Mouse (Mus musculus) ovary, adult 18-20 months (tissue): Measurements from ENCODE around the gene Exosc5.
A peak's percentile ranks its signal among the peaks of the same experiment; 100 is the strongest.

Experiments
- DNase-seq: peaks from one replicate; pipeline ENCODE4 v3.0.0; 2022; ENCODE audit warnings: low spot score, mixed read lengths

The Exosc5 gene

DNA sequence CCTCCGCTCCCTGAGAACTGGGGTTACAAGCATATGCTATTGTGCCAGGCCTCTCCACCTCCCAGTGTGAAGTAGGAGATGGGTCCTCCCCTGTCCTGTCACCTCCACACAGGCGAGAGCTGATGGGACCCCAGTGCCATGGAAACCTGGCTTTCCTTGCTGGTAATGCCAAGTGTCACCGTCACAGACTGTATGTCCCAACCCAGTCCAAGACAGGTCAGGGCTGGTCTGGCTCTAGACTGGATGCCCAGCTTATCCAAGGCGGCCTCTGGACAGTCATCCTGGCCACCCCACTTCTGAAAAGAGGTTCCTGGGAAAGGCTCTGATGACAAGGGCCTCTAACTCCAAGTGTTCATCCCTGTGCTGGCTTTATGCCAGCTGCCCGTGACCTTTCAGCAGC is 21.9 kb upstream of the Exosc5 start:
- DNase-seq: no peak

DNA sequence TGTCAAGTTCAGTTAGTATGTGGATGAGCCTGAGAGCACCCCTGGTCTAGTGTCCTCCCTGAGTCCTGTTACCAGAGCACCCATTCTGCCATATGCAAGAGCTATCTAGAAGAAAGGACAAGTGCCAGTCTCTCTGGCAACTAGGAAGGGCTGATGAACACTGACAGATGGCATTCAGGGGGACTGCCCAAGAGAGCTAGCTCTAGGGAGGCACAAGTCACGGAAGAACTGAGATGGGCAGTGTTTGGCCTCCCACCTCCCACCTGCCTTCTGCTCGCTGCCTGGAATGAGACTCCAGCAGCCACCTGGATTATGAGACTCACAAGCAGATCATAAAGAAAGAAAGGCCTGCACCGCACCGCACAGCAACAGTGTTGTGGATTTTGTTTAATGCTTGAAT is 19.2 kb upstream of the Exosc5 start:
- DNase-seq: no peak

DNA sequence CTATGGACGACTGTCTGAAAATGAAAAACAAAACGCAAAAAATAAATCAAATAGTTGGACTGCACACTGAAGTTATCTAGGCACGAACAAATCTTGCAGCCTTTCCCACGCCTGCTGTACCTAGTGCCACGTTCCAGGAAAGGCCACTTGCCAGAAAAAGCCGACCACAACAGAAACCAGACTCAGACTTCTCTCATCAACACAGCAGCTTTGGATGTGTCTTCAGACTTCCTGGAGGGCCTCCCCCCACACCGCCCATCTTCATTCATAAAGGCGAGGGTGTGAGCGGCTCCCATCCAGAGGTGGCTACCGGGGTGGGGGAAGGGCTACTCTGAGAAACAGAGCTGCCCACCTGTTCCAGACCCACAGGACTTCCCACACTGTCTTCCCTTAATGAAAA is 14.8 kb upstream of the Exosc5 start:
- no peak for DNase-seq

DNA sequence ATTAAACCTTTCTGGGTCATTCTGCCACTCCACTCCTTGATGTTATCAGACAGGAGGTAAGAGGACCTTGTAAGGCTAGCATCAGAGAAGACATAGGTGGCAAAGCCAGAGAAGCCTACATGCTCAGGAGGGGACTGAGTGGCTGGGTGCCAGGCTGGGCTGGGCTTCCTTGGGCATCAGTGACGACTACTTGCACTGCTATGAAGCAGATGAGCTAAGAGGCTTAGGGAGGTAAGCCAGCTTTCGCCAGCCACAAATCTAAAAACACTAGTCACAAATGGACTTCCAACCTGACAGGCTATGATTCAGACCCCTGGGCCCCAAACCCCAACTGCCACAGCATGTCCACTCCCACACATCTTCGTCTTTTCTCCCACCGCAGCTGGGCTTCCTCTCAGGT is 14.3 kb upstream of the Exosc5 start:
- DNase-seq: no peak

DNA sequence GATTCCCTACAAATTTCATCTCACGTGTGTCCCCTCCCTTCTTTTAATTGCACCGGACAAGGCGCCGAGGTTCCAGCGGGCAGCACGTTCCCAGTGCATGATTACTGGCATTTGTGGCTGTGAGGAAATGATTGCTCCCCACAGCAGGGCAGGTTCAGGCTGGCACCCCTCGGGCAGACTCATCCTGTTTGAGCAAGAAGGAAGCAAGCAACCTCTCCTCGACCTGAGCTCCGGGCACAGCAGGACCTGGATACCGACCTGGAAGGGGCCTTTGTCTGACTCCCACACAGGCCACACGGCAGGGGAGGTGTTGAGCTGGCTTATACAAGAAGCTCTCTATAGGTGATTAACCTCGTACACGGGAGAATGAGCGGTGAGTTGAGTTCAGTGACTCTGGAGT is 13.9 kb upstream of the Exosc5 start:
- DNase-seq: no peak

DNA sequence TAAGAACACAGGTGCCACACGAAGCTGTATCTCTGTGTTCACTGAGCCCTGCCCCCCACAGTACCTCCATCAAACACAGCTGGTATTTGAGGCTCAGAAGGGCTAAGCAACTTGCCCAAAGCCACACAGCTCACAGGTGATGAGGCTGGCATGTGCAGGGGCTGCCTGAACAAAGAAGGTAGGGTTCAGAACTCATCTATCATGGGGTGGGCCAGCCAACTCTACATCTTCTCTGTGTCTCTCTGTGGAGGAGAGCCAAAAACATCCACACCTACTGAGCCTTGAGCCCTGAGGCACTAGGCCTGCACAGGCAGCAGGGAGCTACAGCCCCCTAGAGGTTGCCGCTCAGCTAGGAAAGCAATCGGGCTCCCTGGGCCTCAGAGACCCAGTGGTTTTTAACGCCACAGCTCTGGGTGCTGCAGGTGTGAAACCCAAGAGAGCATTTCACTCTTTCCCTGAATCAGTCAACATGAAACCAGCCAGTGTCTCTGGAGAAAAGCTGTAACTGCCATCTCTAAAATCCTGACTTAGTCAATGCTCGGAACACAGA is 11.3 kb upstream of the Exosc5 start:
- DNase-seq: no peak

DNA sequence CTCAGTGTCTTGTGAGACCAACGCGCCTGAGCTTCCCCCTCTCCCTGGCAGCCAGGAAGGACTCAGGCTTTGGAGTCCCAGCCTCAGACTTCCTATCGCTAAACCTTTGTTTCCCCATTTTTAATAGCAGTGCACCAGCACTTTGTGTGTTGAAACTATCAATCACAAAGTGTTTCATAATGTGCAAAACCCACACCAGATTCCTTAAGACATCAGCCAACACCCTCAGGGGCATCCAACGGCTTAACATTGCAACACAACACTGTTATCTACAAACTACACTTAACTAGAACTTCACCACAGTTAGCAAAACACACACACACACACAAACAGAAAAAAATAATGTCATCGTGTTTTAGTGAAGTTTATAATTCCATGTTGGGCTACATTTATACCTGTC is 9.1 kb upstream of the Exosc5 start:
- no peak for DNase-seq

DNA sequence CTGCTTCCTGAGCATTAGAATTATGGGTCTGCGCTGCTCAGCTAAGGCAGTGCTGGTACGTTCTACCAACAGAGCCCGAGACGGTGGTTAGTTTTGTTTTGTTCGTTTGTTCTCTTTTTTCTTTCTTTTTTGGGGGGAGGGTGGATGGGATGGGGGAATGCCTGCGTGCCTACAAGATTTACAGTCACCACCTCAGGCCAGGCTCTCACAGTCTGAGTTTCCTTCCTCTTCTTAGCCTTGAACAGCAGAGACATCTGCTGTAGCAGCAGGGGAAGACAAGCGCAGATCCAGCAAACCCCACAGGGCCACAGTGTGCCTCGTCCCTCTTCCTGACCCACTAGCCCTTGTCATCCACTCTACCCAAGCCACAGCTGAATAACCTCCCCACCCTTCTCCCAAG is 7.7 kb upstream of the Exosc5 start:
- DNase-seq: no peak

DNA sequence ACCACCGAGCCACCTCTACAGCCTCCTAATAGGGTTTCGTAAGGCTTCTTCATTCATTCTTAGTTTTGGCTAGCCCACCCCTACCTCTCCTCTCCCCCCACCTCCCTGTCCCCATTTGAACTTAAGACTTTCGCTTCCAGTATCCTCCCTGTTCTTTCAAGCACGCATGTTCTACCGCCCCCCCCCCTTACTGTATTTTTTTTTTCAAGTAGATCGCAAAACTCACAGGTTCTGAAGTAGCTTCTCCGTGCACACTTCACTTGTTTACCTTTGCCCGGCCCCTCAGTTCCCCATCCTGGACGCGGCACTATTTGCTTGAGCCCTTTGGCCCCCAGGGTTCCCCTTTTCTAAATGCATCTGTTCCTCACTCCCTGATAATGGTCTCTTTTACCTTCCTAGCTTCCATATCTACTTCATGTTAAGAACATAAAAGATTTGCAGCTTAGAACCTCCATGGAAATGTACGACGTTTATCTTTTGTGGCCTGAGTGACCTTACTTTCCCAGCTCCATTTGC is 6.7 kb upstream of the Exosc5 start:
- DNase-seq: no peak

DNA sequence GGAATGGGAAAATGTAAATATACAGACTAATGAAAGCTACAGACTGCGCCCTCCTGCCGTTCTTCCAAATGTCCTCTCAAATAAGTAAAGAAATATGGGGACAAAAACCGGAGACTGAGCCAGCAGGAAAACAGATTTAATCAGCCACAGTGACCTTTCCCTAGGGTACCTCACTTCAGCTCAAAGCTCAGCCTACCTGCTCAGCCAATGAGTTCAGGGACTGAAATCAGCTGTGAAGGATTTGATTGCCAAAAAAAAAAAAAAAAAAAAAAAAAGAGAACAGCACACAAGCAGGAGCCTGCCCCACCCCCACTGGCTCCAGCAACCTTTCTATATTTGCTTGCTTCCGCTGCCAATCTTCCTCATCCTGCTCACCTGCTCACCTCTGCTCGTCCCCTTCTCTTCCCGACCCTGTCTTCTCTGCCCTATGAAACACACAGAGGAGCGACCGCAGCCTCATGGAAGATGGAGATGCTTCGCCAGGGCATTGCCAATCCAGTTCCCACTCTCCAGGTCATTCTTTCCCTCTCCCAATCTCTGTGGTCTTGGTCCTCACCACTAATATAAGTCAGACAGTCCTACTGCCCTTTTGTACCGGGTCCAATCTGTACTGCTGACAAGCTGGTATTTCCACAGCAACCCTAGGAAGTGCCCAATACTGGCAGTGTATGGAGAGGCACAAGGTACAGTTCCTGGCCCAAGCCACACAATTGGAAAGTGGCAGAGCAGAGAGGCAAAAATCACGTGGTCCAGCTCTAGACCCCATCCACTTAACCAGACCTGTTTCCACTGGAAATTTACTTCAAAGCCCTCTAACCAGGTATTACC is 3.1 kb upstream of the Exosc5 start:
- DNase-seq: no peak

DNA sequence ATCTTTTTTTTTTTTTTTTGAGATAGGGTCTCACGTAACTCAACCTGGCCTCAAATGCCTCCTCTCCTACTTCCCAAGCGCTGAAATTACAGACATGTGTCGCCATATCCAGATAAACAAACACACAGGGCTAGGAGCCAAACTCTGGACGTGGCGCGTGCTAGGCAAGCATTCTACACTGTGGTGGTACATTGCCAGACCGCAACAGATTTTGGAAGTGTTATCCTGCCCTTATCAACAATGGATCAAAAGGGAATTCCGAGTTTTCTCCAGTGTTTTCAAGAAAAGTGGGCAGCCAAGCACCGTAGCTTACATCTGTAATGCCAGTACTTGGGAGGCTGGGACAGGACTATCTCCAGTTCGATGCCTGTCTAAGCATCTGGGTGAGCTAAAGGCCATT is 1.2 kb upstream of the Exosc5 start:
- no peak for DNase-seq

DNA sequence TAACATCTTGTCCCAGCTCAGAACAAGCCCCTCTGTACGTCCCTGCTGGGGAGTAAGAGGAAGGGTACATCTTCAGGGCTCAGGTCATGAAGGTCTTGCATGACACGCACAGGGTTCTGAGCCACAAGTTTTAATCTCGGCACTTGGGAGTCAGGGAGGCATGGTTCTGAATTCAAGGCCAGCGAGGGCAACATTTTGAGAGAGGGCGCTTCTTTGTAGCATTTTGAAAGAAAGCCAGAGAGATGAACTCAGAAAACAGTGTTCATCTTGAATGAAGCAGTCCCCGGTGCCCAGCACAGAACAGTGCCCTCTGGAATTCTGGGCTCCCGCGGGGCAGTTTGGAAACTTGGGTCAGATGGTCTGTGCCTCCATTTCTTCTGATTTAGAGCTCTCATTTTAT is 7.4 kb downstream of the Exosc5 start:
- no peak for DNase-seq

DNA sequence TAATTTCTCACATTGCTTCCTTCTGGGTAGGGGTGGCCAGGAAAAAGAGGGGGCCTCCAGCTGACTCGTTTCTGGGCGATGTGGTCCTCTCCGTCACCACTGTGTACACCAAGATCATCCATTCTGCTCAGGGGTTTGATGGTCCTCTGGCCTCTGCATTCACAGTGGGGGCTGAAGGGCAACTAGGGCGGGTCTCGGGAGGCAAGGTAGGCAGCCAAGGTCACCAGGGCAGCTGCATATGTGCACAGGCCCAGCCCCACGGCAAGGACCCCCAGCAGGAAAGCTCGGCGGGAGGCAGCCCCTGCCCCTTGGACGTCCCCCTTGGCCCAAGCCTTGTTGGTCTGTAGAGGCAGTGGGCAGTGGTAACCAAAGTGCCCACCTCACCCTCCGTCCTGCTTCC is 10.2 kb downstream of the Exosc5 start:
- no peak for DNase-seq

DNA sequence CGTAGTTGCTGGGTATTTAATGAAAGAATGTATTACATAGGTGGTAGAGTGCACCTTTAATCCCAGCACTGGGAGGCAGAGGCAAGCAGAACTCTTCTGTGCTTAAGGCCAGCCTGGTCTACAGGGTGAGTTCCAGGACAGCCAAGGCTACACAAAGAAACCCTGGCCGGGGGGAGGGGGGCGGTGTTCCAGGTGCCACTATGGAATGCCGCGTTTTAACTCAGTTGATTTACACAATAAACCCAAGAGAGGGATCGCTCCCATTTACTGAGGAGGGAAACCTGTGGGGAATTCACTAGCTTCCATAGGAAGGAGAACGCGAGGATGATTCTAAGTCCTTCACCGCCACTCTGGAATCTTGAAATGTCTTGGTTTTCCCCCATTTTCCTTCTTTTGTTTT is 10.7 kb downstream of the Exosc5 start:
- no peak for DNase-seq

DNA sequence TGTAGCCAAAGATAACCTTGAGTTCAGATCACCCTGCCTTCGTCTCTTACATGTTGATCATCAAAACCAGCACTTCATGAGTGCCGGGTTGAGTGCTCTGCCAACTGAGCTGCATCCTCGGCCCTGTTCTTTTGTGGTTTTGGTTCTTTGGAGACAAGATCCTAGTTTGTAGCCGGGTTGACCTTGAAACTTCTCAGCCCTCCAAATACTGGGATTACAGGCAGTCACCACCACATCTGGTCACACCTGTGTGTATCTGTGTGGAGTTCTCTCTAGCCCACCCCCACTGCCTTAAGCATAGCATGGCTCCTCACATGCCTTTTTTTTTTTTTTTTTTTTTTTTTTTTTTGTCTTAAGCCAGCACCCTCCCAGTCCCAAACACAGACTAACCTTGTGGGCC is 11.1 kb downstream of the Exosc5 start:
- no peak for DNase-seq

DNA sequence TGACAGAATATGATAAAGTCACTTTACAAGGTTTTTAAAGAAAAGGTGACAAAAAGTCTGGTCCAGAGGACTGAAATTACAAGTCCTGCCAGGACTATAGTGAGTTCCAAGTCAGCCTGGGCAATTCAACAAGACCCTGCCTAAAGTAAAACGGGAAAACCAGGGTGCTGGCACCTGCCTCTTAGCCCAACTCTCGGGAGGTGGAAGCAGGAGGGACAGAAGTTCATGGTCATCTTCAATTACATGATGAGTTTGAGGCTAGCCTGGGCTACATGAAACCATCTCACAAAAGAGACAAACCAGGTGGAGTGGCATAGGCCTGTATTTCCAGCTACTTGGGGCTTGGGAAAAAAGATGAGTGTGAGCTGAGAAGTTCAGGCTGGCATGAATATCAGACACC is 12.7 kb downstream of the Exosc5 start:
- DNase-seq: no peak

DNA sequence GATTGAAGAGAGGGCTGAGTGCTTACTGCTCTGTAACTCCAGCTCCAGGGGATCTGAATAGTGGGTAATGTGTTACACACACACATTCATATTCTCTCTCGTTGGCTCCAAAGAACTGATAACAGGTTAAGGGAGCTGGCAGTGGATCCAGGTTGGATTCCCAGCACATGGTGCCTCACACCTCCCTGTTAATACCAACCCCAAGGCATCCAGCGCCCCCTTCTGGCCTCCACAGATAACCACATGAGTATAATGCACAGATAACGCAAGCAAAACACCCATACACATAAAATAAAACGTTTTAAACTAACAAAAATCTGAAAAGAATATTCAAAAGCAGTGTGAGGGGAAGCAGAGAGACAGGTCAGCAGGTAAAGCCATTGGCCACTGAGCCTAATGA is 13.5 kb downstream of the Exosc5 start:
- DNase-seq: no peak

DNA sequence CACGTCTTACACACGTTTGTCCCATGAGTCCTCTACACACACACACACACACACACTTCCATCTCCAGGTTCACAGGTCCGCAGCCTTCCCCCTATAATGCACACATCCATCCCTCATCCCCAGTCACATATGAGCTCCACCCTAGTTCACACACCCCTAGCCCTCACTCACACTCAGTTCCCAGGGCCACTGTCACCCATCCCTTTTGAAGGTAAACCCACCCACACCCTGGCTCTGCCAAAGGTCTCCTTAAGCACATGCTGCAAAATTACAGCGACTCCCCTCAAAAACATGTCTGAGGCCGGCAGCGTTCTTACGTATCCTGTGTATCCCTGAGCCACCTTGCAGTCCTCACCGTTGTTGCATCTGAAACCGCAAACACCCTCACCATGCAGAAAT is 15.3 kb downstream of the Exosc5 start:
- DNase-seq: no peak

DNA sequence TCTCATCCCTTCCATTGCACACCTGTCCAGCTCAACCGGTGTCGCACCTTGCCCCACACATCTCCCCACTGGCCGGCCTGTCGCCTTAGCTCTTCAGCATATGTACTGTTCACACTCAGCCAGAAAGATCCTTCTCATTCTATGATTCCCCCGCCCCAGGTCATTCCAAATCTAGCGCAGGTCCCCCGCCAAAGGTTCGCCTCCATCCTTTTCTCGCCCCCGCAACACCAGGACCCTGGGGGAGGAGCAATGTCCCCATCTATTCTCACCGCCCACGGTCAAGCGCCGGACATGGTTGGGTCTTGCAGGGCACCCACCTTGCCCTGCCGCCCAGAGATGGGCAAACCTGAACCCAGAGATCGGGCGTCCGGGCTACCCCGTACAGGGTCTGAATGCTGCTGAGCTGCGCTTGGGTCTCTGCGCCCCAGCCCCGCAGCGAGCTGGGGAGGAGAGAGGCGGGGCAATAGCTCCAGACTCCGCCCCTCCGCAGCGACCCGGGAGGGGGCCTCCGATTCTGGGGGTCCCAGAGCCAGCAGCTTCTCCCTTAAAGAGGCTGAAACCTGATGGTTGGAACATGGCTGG is 15.8 kb downstream of the Exosc5 start, which contains the start of gene Tmem91:
Gene Tmem91, minus strand, starts transcription at position 448 of the 582 bp plus-strand sequence.
- no peak for DNase-seq

DNA sequence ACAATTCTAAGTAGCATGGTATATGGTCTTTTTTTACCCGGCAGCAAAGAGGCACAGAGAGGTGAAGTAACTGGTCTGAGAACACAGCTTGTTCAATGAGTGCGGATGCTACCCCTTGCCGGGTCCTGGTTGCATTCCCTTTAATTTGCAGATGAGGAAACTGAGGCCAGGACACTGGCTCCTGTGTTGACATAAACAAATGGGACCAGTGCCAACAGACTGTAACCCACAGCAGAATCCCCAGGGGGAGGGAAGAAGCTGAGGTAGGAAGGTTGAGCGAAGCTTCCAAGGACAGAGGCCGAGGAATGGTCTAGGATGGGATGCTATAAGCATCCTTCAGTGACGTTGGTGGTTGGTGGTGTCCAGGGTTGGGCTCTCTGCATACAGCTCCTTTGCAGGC is 16.4 kb downstream of the Exosc5 start:
- DNase-seq: no peak

DNA sequence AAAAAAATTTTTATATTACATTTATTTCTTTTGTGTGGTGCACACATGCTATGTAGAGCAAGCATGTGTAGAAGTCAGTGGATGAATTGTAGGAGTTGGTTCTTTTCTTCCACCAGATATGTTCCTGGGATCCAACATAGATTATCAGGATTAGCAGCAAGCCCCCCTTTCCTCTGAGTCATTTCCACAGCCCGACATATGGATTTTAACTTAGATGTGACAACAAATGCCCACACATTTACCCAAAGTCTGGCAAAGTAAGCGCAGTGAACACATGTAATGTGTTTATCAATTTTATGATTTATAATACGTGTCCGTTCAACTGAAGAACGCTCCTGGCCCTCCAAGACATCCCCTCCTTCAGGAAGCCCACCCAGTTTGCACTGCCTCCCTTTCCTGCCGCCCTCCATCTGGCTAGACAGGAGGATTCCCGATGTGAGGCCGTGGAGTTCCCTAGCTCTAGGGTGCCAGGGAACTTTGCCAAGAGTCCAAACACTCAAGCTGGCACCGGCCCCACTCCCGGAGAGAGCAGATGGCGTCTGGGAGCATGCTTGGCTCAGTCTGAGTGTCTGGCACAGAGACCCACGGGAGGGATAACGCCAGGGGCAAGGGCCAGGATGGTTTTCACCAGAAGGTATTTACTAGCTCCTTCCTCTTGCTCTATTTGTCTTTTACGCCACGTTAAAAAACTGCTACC is 17.3 kb downstream of the Exosc5 start:
- peak; percentile 70 for DNase-seq

DNA sequence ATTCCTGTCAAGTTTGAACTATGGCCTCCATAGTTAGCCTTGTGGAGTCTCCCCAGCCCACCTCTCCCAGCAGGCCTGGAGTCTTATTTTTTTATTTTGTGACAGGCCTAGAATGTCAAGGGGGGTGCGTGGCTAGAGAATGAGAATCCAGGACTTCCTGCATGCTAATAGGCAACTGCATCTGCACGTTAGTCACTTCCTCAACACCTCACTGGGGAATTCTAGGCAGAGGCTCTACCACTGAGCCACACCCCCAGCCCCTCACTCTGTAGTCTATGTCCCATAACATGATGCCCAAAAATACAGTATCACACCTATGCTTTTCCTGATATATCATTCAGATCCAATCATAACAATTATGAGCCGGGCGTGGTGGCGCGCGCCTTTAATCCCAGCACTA is 18.0 kb downstream of the Exosc5 start:
- no peak for DNase-seq

DNA sequence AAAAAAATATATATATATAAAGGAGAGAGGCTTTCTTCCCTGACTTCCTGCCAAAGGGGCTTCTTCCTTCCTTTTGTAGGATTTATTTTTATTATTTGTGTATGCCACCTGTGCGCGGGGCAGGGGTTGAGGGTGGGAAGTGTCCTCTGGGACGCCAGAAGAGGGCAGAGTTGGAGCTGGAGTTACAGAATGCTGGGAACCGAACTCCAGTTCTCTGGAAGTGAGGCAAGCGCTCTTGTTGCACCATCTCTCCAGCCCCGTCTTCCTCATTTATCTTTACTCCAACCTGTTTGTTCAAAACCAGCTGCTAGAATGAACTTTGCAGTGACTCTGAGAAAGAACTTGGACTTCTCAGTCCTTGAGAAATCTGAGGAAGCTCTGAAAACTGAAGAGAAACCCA is 21.0 kb downstream of the Exosc5 start:
- DNase-seq: no peak
